Mouse (Mus musculus) E14TG2a.4 (cell line): ENCODE results near the gene Mfsd2a.

Experiments
- CTCF ChIP-seq: conservative IDR thresholded peaks from 2 replicates; pipeline ENCODE4 v1.5.1; 2014; ENCODE audit warnings: low read length
- NANOG ChIP-seq: IDR thresholded peaks from 2 replicates; pipeline ENCODE4 v1.6.1; 2014; ENCODE audit warnings: borderline replicate concordance, low read length, mixed read lengths
- POU5F1 ChIP-seq: IDR thresholded peaks from 2 replicates; pipeline ENCODE4 v1.6.1; 2014; ENCODE audit warnings: low read length, borderline replicate concordance

GRCm38 (mm10) chr4:123000617-123001342 lies 39.8 kb upstream of the Mfsd2a start:
- peak; percentile 75; the same call in 1 of the 2 replicates for TF ChIP-seq POU5F1
- no peak for TF ChIP-seq CTCF
- TF ChIP-seq NANOG = no peak
